Mouse (Mus musculus) spleen, postnatal 0 days (tissue): ENCODE data around the gene Card6. TPM values are rescaled to one million over a fixed set of nuclear protein-coding genes. Genes with fewer than 3 reads are reported as not detected.

Experiments used
- polyA plus RNA-seq: library from polyadenylated mRNA; unstranded; fragments of >200 nt; fragmentation: Nextera tagmentation; extraction: Ambion mirVana; gene quantifications from 2 replicates; pipeline ENCODE4 v1.2.1, GENCODE M21; 2015

The Card6 gene
- 2.0 and 2.8 TPM in 2 replicates for polyA plus RNA-seq

GRCm38 (mm10) chr15:5107686-5108654 is at the start of gene Card6:
Gene Card6, minus strand, starts transcription at chr15:5108539.

DNA sequence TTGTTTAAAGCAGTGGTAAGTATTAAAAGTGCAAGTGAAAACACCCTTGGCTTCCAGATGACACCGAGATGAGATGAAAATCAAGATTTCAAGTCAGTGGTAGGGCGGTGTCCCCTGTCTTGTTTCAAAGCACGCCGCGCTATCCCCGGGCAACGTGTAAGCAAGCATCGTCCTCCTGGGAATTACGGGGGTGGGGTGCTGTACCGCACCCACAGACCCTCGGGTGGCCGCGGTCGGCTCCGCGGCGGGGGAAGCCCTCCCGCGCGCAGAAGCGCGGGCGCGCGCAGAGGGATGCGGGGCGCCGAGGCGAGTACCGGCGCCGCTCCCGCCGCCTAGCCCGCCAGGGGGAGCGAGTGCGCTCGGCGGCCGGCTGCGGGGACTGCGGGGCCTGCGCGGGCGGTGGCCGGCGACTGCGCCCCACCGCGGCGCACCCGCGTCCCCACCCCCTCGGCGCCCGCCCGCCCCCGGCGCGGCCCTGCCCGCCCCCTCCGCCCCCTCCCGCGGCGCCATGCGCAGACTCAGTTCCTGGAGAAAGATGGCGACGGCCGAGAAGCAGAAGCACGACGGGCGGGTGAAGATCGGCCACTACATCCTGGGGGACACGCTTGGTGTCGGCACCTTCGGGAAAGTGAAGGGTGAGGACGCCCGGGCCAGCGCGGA is 35.2 kb upstream of the Card6 start, which contains the start of gene Prkaa1:
Gene Prkaa1, plus strand, starts transcription at position 501 of the 660 bp plus-strand sequence.

GRCm38 (mm10) chr15:5116270-5117030 is 8.1 kb upstream of the Card6 start, which contains the start of gene Rpl37:
Gene Rpl37, plus strand, starts transcription at chr15:5116645.

DNA sequence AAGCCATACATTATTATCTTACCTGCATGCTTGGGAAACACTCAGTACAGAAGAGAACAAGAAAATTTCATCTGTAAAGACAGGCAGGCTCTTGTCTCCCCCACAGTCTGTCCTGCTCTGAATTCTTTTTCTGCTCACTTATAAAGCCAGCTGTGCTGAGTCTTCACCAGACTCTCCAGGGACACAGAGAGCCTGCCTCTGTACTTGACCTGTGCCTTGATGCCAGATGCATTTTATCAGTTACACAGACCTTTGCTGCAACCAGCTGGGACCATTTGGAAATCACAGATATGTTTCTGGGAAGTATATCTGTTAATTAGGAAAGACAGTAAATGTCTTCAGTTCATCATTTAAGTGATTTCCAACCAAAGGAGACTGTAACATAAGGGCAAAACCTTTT is 44.7 kb downstream of the Card6 start, which contains the start of gene C7:
Gene C7, minus strand, starts transcription at position 106 of the 400 bp plus-strand sequence.

Other genes starting within 250 kb of the Card6 start
- gene Mroh2b, start 209.8 kb downstream of the Card6 start, polyA plus RNA-seq: not detected in 2 replicates
- gene C7, start 44.8 kb downstream of the Card6 start, polyA plus RNA-seq: 0.05 TPM in 1 of 2 replicates, not detected in the other
- gene Rpl37, start 8.1 kb upstream of the Card6 start, polyA plus RNA-seq: 664 and 691 TPM in 2 replicates
- gene Prkaa1, start 35.3 kb upstream of the Card6 start, polyA plus RNA-seq: 15.3 TPM in 2 replicates
- 20.4 and 22.2 TPM in 2 replicates for gene Ttc33, start 77.0 kb upstream of the Card6 start, polyA plus RNA-seq
- gene Ptger4, start 135.6 kb upstream of the Card6 start, polyA plus RNA-seq: 7.2 TPM in 2 replicates